Mouse (Mus musculus) myocyte (in vitro differentiated cells): ENCODE data around the gene Ccdc73.

ENCODE experiments used
- CEBPB ChIP-seq: IDR thresholded peaks from 2 replicates; pipeline ENCODE4 v1.6.1; 2011; ENCODE audit warnings: mild to moderate bottlenecking, moderate library complexity; ENCODE audit not compliant: poor library complexity, insufficient read depth, severe bottlenecking
- E2F4 ChIP-seq: IDR thresholded peaks from one replicate; pipeline ENCODE4 v1.6.1; 2011; ENCODE audit warnings: mild to moderate bottlenecking, control low read depth, moderate library complexity; ENCODE audit not compliant: insufficient read depth
- MAX ChIP-seq: IDR thresholded peaks from one replicate; pipeline ENCODE4 v1.6.1; 2011; ENCODE audit warnings: low read depth, mild to moderate bottlenecking, control low read depth
- MYOG ChIP-seq, 3 experiments: IDR thresholded peaks; one replicate each; pipeline ENCODE4 v1.6.1; 2011; ENCODE audit warnings: control low read depth in 2 of 3, low read depth in 2 of 3, mild to moderate bottlenecking in 2 of 3; ENCODE audit not compliant: insufficient read length in 2 of 3, control insufficient read depth in 1 of 3, insufficient read depth in 1 of 3
- POLR2A ChIP-seq: IDR thresholded peaks from one replicate; pipeline ENCODE4 v1.6.1; 2011; ENCODE audit warnings: low read depth, mild to moderate bottlenecking, control low read depth, moderate library complexity; ENCODE audit not compliant: insufficient read length
- POLR2AphosphoS2 ChIP-seq: IDR thresholded peaks from one replicate; pipeline ENCODE4 v1.6.1; 2011; ENCODE audit warnings: low read depth, control low read depth; ENCODE audit not compliant: insufficient read length
- SRF ChIP-seq: IDR thresholded peaks from one replicate; pipeline ENCODE4 v1.6.1; 2011; ENCODE audit warnings: low read depth; ENCODE audit not compliant: control insufficient read depth, insufficient read length
- USF1 ChIP-seq: IDR thresholded peaks from one replicate; pipeline ENCODE4 v1.6.1; 2011; ENCODE audit warnings: low read depth, mild to moderate bottlenecking, control low read depth, moderate library complexity

GRCm38 (mm10) chr2:104867282-104867855 is at the start of gene Ccdc73:
- TF ChIP-seq POLR2A (no peak), MYOG (IDR thresholded peaks at IDR 0.05; ENCODE audit: control insufficient read depth in 1 of 3, insufficient read depth in 1 of 3, insufficient read length in 2 of 3, low read depth in 2 of 3) (no peak), USF1 (no peak), POLR2AphosphoS2 (no peak), E2F4 (no peak), SRF (no peak), CEBPB (no peak), MAX (no peak)
